Mouse (Mus musculus) forebrain, embryonic 11.5 days (tissue): Measurements from ENCODE around the gene Ptprn2. TPM values are rescaled to one million over a fixed set of nuclear protein-coding genes. Genes with fewer than 3 reads are reported as not detected.
"Not testable (repeated sequence)": the region's sequence is repeated elsewhere in the genome, so short reads cannot be mapped to it uniquely, and the experiment has no call there.

Experiments used
- ATAC-seq: fragments of 200-750 bp; cut with Nextera tagmentation; replicated peaks from 2 replicates; pipeline ENCODE4 v1.8.0; 2017; ENCODE audit warnings: moderate TSS enrichment; ENCODE audit not compliant: low FRiP score
- DNase-seq: peaks from one replicate; pipeline ENCODE4 v3.0.0-alpha.2; 2017; ENCODE audit warnings: low spot score
- H3K27ac ChIP-seq: fragments of 300-500 bp; sonication (generic); 2 replicates; pipeline ENCODE4 v1.5.1; 2014; ENCODE audit warnings: low read depth, low read length
- H3K27me3 ChIP-seq: fragments of 300-500 bp; sonication (generic); 2 replicates; pipeline ENCODE4 v1.6.1; 2014; ENCODE audit warnings: mild to moderate bottlenecking, low read length, mixed read lengths; ENCODE audit not compliant: control insufficient read depth, insufficient read depth
- H3K36me3 ChIP-seq: fragments of 300-500 bp; sonication (generic); 2 replicates; pipeline ENCODE4 v1.6.1; 2014; ENCODE audit warnings: mild to moderate bottlenecking, low read length, moderate library complexity, mixed read lengths; ENCODE audit not compliant: control insufficient read depth, insufficient read depth
- H3K4me1 ChIP-seq: fragments of 300-500 bp; sonication (generic); replicated peaks from 2 replicates; pipeline ENCODE4 v1.6.1; 2014; ENCODE audit warnings: low read length, mixed read lengths; ENCODE audit not compliant: control insufficient read depth, insufficient read depth
- H3K4me2 ChIP-seq: fragments of 300-500 bp; sonication (generic); 2 replicates; pipeline ENCODE4 v1.6.1; 2014; ENCODE audit warnings: low read depth, mild to moderate bottlenecking, low read length, moderate library complexity, mixed read lengths; ENCODE audit not compliant: severe bottlenecking
- H3K4me3 ChIP-seq: fragments of 300-500 bp; sonication (generic); 2 replicates; pipeline ENCODE4 v1.5.1; 2014; ENCODE audit warnings: low read depth, low read length
- H3K9ac ChIP-seq: fragments of 300-500 bp; sonication (generic); 2 replicates; pipeline ENCODE4 v1.6.1; 2014; ENCODE audit warnings: low read length
- H3K9me3 ChIP-seq: fragments of 300-500 bp; sonication (generic); 2 replicates; pipeline ENCODE4 v1.6.1; 2016; ENCODE audit warnings: low read length, mixed read lengths; ENCODE audit not compliant: control insufficient read depth
- WGBS: fragments of 180-500 bp; shearing (Covaris S2); extraction: QIAGEN DNeasy Blood & Tissue Kit; methylation state at CpG from one replicate; pipeline ENCODE4 v1.1.7; 2014; 5-methylcytosine and 5-hydroxymethylcytosine counted together
- polyA plus RNA-seq: library from polyadenylated mRNA; unstranded; fragments of >200 nt; fragmentation: Nextera tagmentation; extraction: Ambion mirVana; gene quantifications from 2 replicates; pipeline ENCODE4 v1.2.1, GENCODE M21; 2014

The Ptprn2 gene
- polyA plus RNA-seq, 1 experiment from 2014 or later: 6.8 TPM

GRCm38 (mm10) chr12:116488836-116489235, 3.3 kb downstream of the Ptprn2 start:
- 73% methylated on average over 8 of the region's 8 CpGs for WGBS
- ATAC-seq (no peak), DNase-seq (no peak)
- H3K4me3 ChIP-seq: no peak overlapping the region
- H3K27me3 ChIP-seq: no peaks in the 10 kb centered on the region
- no peaks in the 10 kb centered on the region for H3K9me3 ChIP-seq
- H3K9ac ChIP-seq: no peak overlapping the region
- H3K4me2 ChIP-seq: no peak overlapping the region
- 0 out of 2 replicates have a peak, but pooled peaks cover 3% of the 10 kb centered on the region for H3K4me1 ChIP-seq
- H3K36me3 ChIP-seq: no peaks in the 10 kb centered on the region
- no peak overlapping the region for H3K27ac ChIP-seq

- Histone ChIP-seq H3K4me2 (no peak overlapping the region), H3K36me3 (no peaks in the 10 kb centered on the region), H3K9ac (no peak overlapping the region), H3K27ac (no peak overlapping the region), H3K27me3 (no peaks in the 10 kb centered on the region), H3K9me3 (no peaks in the 10 kb centered on the region), H3K4me1 (no peaks in the 10 kb centered on the region), H3K4me3 (no peak overlapping the region)
- ATAC-seq (no peak), DNase-seq (no peak)
- WGBS: 91% methylated on average over 5 of the region's 5 CpGs
These were observed 5.2 kb downstream of the Ptprn2 start for GRCm38 (mm10) chr12:116490575-116491356.

GRCm38 (mm10) chr12:116498666-116499065, 13.1 kb downstream of the Ptprn2 start:
- ATAC-seq (no peak), DNase-seq (no peak)
- no peak overlapping the region for H3K4me3 ChIP-seq
- no peaks in the 10 kb centered on the region for H3K4me1 ChIP-seq
- no peak overlapping the region for H3K9ac ChIP-seq
- no peak overlapping the region for H3K27ac ChIP-seq
- no peak overlapping the region for H3K4me2 ChIP-seq
- H3K27me3 ChIP-seq: no peaks in the 10 kb centered on the region
- H3K9me3 ChIP-seq: no peaks in the 10 kb centered on the region
- H3K36me3 ChIP-seq: no peaks in the 10 kb centered on the region

- DNase-seq (no peak), ATAC-seq (no peak)
- H3K4me2 ChIP-seq: no peak overlapping the region
- no peaks in the 10 kb centered on the region for H3K36me3 ChIP-seq
- H3K27me3 ChIP-seq: no peaks in the 10 kb centered on the region
- 90% methylated on average over 11 of the region's 11 CpGs for WGBS
- no peaks in the 10 kb centered on the region for H3K4me1 ChIP-seq
- H3K4me3 ChIP-seq: no peak overlapping the region
- no peak overlapping the region for H3K27ac ChIP-seq
- H3K9me3 ChIP-seq: no peaks in the 10 kb centered on the region
- H3K9ac ChIP-seq: no peak overlapping the region
These were observed 15.1 kb downstream of the Ptprn2 start for GRCm38 (mm10) chr12:116500652-116501051.

- H3K9me3 ChIP-seq: no peaks in the 10 kb centered on the region
- H3K27ac ChIP-seq: no peak overlapping the region
- 90% methylated on average over 1 of the region's 1 CpGs for WGBS
- H3K27me3 ChIP-seq: no peaks in the 10 kb centered on the region
- DNase-seq (no peak), ATAC-seq (no peak)
- no peak overlapping the region for H3K9ac ChIP-seq
- H3K4me2 ChIP-seq: no peak overlapping the region
- H3K4me1 ChIP-seq: no peaks in the 10 kb centered on the region
- H3K36me3 ChIP-seq: no peaks in the 10 kb centered on the region
- H3K4me3 ChIP-seq: no peak overlapping the region
These were observed 27.0 kb downstream of the Ptprn2 start for GRCm38 (mm10) chr12:116512482-116512881.

GRCm38 (mm10) chr12:116513788-116514187, 28.3 kb downstream of the Ptprn2 start:
- not testable (repeated sequence) for H3K9me3 ChIP-seq, H3K4me3 ChIP-seq, H3K4me2 ChIP-seq, H3K36me3 ChIP-seq, H3K27me3 ChIP-seq, H3K4me1 ChIP-seq, H3K9ac ChIP-seq, DNase-seq, H3K27ac ChIP-seq, ATAC-seq
- 88% methylated on average over 2 of the region's 2 CpGs for WGBS

- no peak for DNase-seq
These were observed 30.3 kb downstream of the Ptprn2 start for GRCm38 (mm10) chr12:116515824-116516223.

GRCm38 (mm10) chr12:116528861-116529260, 43.3 kb downstream of the Ptprn2 start:
- H3K27ac ChIP-seq: no peak overlapping the region
- H3K4me1 ChIP-seq: no peaks in the 10 kb centered on the region
- WGBS: 76% methylated on average over 4 of the region's 4 CpGs
- H3K4me3 ChIP-seq: no peak overlapping the region
- DNase-seq (peak; percentile 8), ATAC-seq (no peak)
- no peak overlapping the region for H3K4me2 ChIP-seq
- no peaks in the 10 kb centered on the region for H3K27me3 ChIP-seq
- no peaks in the 10 kb centered on the region for H3K36me3 ChIP-seq
- no peak overlapping the region for H3K9ac ChIP-seq
- no peaks in the 10 kb centered on the region for H3K9me3 ChIP-seq

More at GRCm38 (mm10) chr12:116515824-116516223, 30.3 kb downstream of the Ptprn2 start:
- no peak overlapping the region for H3K27ac ChIP-seq
- H3K9me3 ChIP-seq: no peaks in the 10 kb centered on the region
- no peaks in the 10 kb centered on the region for H3K4me1 ChIP-seq
- no peak for ATAC-seq
- H3K9ac ChIP-seq: no peak overlapping the region
- H3K4me3 ChIP-seq: no peak overlapping the region
- no peak overlapping the region for H3K4me2 ChIP-seq
- H3K36me3 ChIP-seq: no peaks in the 10 kb centered on the region
- H3K27me3 ChIP-seq: no peaks in the 10 kb centered on the region

- no peaks in the 10 kb centered on the region for H3K36me3 ChIP-seq
- no peak overlapping the region for H3K4me2 ChIP-seq
- H3K9me3 ChIP-seq: no peaks in the 10 kb centered on the region
- no peak overlapping the region for H3K4me3 ChIP-seq
- H3K9ac ChIP-seq: no peak overlapping the region
- H3K27ac ChIP-seq: no peak overlapping the region
- H3K27me3 ChIP-seq: no peaks in the 10 kb centered on the region
- no peak for ATAC-seq
- DNase-seq: peak; percentile 9
- no peaks in the 10 kb centered on the region for H3K4me1 ChIP-seq
These were observed 47.8 kb downstream of the Ptprn2 start for GRCm38 (mm10) chr12:116533281-116533680.
